Mouse (Mus musculus): ENCODE results near the gene Ctrc. TPM values are rescaled to one million over a fixed set of nuclear protein-coding genes. Genes with fewer than 3 reads are reported as not detected.

Ctrc gene
- polyA plus RNA-seq, 1 experiment, result 13.9 TPM

- Histone ChIP-seq H3K27ac (ENCODE audit: insufficient read depth, low read depth, low read length) (peak overlapping the region; percentile 69), H3K4me3 (ENCODE audit: low read depth, low read length) (no peak overlapping the region), H3K36me3 (ENCODE audit: control insufficient read depth, insufficient read depth, low read length) (peaks cover 62% of the 10 kb centered on the region), H3K27me3 (ENCODE audit: control insufficient read depth, insufficient read depth, low read length) (no peaks in the 10 kb centered on the region), H3K4me1 (ENCODE audit: control insufficient read depth, insufficient read depth, insufficient read length, low read length) (peaks cover 3% of the 10 kb centered on the region; the same call in 1 of the 2 replicates)
- TF ChIP-seq CTCF (IDR thresholded peaks at IDR 0.05; ENCODE audit: extremely low read depth, insufficient read length, insufficient replicate concordance, low read depth, low read length), result no peak
- TF ChIP-seq POLR2A (IDR thresholded peaks at IDR 0.05; ENCODE audit: low read depth, low read length), result no peak
- WGBS, result 56% methylated on average over 19 of the region's 19 CpGs
Observed at GRCm38 (mm10) chr4:141766668-141767352, 79.3 kb downstream of the Ctrc start.

- Histone ChIP-seq H3K36me3 (ENCODE audit: control insufficient read depth, insufficient read depth, low read length) (peaks cover 59% of the 10 kb centered on the region), H3K4me1 (ENCODE audit: control insufficient read depth, insufficient read depth, insufficient read length, low read length) (peaks cover 3% of the 10 kb centered on the region; the same call in 1 of the 2 replicates)
- WGBS, result 73% methylated on average over 8 of the region's 8 CpGs
Observed at GRCm38 (mm10) chr4:141766316-141766667, 79.9 kb downstream of the Ctrc start.

GRCm38 (mm10) chr4:141765008-141765407, 81.2 kb downstream of the Ctrc start:
- Histone ChIP-seq H3K36me3 (ENCODE audit: control insufficient read depth, insufficient read depth, low read length) (peaks cover 57% of the 10 kb centered on the region), H3K27me3 (ENCODE audit: control insufficient read depth, insufficient read depth, low read length) (no peaks in the 10 kb centered on the region), H3K4me3 (ENCODE audit: low read depth, low read length) (no peak overlapping the region), H3K4me1 (ENCODE audit: control insufficient read depth, insufficient read depth, insufficient read length, low read length) (peaks cover 3% of the 10 kb centered on the region), H3K27ac (ENCODE audit: insufficient read depth, low read depth, low read length) (no peak overlapping the region)
- 86% methylated on average over 3 of the region's 3 CpGs for WGBS
- no peak for TF ChIP-seq CTCF (IDR thresholded peaks at IDR 0.05; ENCODE audit: extremely low read depth, insufficient read length, insufficient replicate concordance, low read depth, low read length)
- TF ChIP-seq POLR2A (IDR thresholded peaks at IDR 0.05; ENCODE audit: low read depth, low read length), result no peak

More at GRCm38 (mm10) chr4:141766316-141766667, 79.9 kb downstream of the Ctrc start:
- TF ChIP-seq POLR2A (IDR thresholded peaks at IDR 0.05; ENCODE audit: low read depth, low read length) (no peak), CTCF (IDR thresholded peaks at IDR 0.05; ENCODE audit: extremely low read depth, insufficient read length, insufficient replicate concordance, low read depth, low read length) (no peak)
- Histone ChIP-seq H3K27ac (ENCODE audit: insufficient read depth, low read depth, low read length) (peak overlapping the region; percentile 69), H3K4me3 (ENCODE audit: low read depth, low read length) (no peak overlapping the region), H3K27me3 (ENCODE audit: control insufficient read depth, insufficient read depth, low read length) (no peaks in the 10 kb centered on the region)

Other genes starting within 250 kb of the Ctrc start
- gene Fblim1, start 240.3 kb downstream of the Ctrc start, polyA plus RNA-seq (2012; rRNA removed), result 55.3 and 108 TPM in 2 replicates
- gene Tmem82, start 227.7 kb downstream of the Ctrc start, polyA plus RNA-seq (2012; rRNA removed), result 46.5 and 61.9 TPM in 2 replicates
- gene Slc25a34, start 222.5 kb downstream of the Ctrc start, polyA plus RNA-seq (2012; rRNA removed), result 11.2 and 25.3 TPM in 2 replicates
- gene Plekhm2, start 181.5 kb downstream of the Ctrc start, polyA plus RNA-seq (2012; rRNA removed), result 9.7 and 17.0 TPM in 2 replicates
- gene Rsc1a1, start 160.8 kb downstream of the Ctrc start, polyA plus RNA-seq (2012; rRNA removed), result 9.8 and 16.5 TPM in 2 replicates
- 15.4 and 21.2 TPM in 2 replicates for gene Ddi2, start 122.9 kb downstream of the Ctrc start, polyA plus RNA-seq (2012; rRNA removed)
- gene Agmat, start 99.7 kb downstream of the Ctrc start, polyA plus RNA-seq (2012; rRNA removed), result 13.3 and 19.0 TPM in 2 replicates
- gene Dnajc16, start 55.4 kb downstream of the Ctrc start, polyA plus RNA-seq (2012; rRNA removed), result 3.2 and 5.3 TPM in 2 replicates
- gene Casp9, start 52.7 kb downstream of the Ctrc start, polyA plus RNA-seq (2012; rRNA removed), result 11.5 and 14.6 TPM in 2 replicates
- gene Cela2a, start 20.2 kb downstream of the Ctrc start, polyA plus RNA-seq (2012; rRNA removed), result 124 and 65,009 TPM in 2 replicates
- gene Efhd2, start 28.6 kb upstream of the Ctrc start, polyA plus RNA-seq (2012; rRNA removed), result 188 and 423 TPM in 2 replicates
- 0.03 and 0.05 TPM in 2 replicates for gene Fhad1, start 168.7 kb upstream of the Ctrc start, polyA plus RNA-seq (2012; rRNA removed)
- gene Tmem51, start 237.9 kb upstream of the Ctrc start, polyA plus RNA-seq (2012; rRNA removed), result 21.0 and 30.5 TPM in 2 replicates

Measured in small intestine, adult 2 months (tissue).